Mouse (Mus musculus): ENCODE measurements around the gene Hepacam2. TPM values are rescaled to one million over a fixed set of nuclear protein-coding genes. Genes with fewer than 3 reads are reported as not detected.

Gene Hepacam2
- polyA plus RNA-seq, 1 experiment from 2014 or later = 1.1 TPM

DNA sequence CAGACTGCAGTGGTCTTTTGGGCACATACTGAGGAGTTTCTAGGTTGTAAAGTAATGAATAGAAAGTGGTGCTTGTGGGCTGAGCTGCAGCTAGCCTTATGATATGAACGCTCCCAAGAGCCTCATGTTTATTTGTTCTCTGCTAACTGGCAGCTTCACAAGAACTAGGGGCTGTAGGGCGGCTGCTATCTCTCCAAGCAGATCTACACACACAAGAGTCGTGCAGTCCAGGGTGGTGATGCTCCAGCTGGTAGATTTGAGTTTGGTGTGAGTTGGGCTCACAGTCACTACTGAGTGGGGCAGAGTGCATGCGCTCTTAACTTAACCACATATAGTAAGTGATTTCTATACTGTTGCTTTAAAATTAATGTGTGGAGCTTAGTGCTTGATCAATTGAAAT, 9.0 kb upstream of the Hepacam2 start:
- Histone ChIP-seq H3K36me3 (ENCODE audit: poor library complexity, severe bottlenecking) (no peaks in the 10 kb centered on the region), H3K27me3 (no peaks in the 10 kb centered on the region), H3K4me1 (peaks cover 15% of the 10 kb centered on the region), H3K27ac (no peak overlapping the region), H3K9ac (no peak overlapping the region), H3K9me3 (replicated peaks) (no peaks in the 10 kb centered on the region), H3K4me2 (no peak overlapping the region), H3K4me3 (no peak overlapping the region)
- ATAC-seq = no peak
- WGBS = 86% methylated on average over 4 of the region's 4 CpGs

DNA sequence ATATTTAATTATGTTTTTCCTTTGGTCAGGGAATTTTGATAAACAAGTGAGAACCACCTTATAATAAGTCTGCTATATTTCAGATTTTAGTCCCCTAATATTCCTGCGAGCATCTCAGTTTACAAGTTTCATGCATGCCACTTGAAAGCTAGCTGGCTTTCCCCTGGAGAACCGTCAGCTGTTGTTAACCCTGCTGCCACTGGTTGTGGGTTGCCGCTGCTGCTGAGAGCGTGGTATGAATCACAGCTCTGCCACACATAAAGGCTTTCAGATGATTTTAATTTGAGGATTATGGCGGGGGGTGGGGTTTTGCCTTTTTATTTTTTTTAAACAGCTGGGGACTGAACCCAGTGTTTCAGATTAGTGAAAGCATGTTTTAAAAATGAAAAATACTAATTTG, 7.2 kb upstream of the Hepacam2 start:
- Histone ChIP-seq H3K27ac (no peak overlapping the region), H3K36me3 (ENCODE audit: poor library complexity, severe bottlenecking) (no peaks in the 10 kb centered on the region), H3K4me3 (no peak overlapping the region), H3K9ac (no peak overlapping the region), H3K4me2 (no peak overlapping the region), H3K4me1 (peaks cover 2% of the 10 kb centered on the region; the same call in 1 of the 2 replicates), H3K9me3 (replicated peaks) (no peaks in the 10 kb centered on the region), H3K27me3 (no peaks in the 10 kb centered on the region)
- ATAC-seq = no peak
- WGBS = 78% methylated on average over 5 of the region's 5 CpGs

DNA sequence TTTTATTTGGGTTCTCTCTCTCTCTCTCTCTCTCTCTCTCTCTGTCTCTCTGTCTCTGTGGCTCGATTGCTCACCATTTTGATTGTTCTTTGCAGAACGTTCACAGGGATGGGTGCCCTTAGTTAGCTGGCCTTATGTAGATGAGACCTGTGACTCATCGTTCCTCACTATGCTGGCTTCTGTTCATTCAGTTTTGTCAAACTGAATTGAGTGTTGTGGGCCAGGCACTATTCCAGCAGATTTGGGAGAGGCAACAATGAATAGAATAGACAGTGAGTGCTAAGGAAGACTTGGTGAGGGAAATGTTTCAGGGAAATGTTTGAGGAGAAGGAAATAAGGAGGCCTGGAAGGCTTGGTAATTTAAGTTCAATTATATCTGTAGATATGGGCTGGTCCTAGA, 2.2 kb upstream of the Hepacam2 start:
- no peak overlapping the region for H3K27ac ChIP-seq
- peaks cover 12% of the 10 kb centered on the region for H3K4me1 ChIP-seq
- no peak for ATAC-seq
- H3K4me3 ChIP-seq = no peak overlapping the region
- no peaks in the 10 kb centered on the region for H3K27me3 ChIP-seq
- H3K9ac ChIP-seq = no peak overlapping the region
- H3K9me3 ChIP-seq (replicated peaks) = no peaks in the 10 kb centered on the region
- no peak overlapping the region for H3K4me2 ChIP-seq
- no peaks in the 10 kb centered on the region for H3K36me3 ChIP-seq (ENCODE audit: poor library complexity, severe bottlenecking)
- WGBS = 90% methylated on average over 3 of the region's 3 CpGs

DNA sequence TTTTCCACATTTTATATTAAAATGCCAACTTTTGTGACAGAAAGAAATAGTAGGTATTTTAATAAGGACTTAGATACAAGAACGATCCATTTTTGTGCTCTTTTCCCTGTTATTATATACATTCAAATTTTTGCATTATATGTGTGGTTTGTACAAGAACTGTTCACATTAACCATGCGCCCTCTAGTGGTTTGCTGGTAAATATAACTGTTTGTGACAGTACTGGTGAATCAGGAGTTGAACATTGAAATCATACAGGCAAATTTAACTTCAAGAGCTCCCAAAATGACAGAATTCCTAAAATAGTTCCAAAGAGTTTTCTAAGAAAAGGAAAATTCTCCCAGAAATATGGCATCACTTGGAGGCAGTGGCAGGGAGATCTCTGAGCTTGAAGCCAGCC, 1.9 kb downstream of the Hepacam2 start:
- Histone ChIP-seq H3K4me3 (no peak overlapping the region), H3K4me2 (no peak overlapping the region), H3K36me3 (ENCODE audit: poor library complexity, severe bottlenecking) (no peaks in the 10 kb centered on the region), H3K9ac (no peak overlapping the region), H3K4me1 (peaks cover 12% of the 10 kb centered on the region), H3K9me3 (replicated peaks) (no peaks in the 10 kb centered on the region), H3K27me3 (no peaks in the 10 kb centered on the region), H3K27ac (no peak overlapping the region)
- 1% methylated on average over 2 of the region's 2 CpGs for WGBS
- no peak for ATAC-seq

DNA sequence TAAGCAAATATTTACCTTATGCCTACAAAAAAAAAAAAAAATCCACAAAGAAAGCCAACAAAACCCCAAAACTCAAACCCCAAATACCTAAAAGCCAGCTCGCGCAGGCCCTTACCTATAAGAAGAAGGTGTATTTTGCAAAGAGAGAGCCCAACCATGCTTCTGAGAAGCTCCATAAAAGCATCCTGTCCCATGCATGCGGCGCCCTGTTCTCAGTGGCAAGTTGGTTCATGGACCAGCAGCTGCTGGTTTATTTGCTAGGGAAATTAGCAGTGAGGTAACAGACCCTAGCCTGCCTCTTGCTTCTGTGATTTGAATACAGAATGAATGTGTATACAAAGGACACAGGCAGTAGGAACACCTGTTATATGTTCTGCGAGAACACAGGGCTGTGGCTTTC, 3.8 kb downstream of the Hepacam2 start:
- H3K27ac ChIP-seq = no peak overlapping the region
- no peak for ATAC-seq
- 80% methylated on average over 5 of the region's 5 CpGs for WGBS
- peaks cover 7% of the 10 kb centered on the region for H3K4me1 ChIP-seq
- H3K9me3 ChIP-seq (replicated peaks) = no peaks in the 10 kb centered on the region
- H3K36me3 ChIP-seq (ENCODE audit: poor library complexity, severe bottlenecking) = no peaks in the 10 kb centered on the region
- H3K4me2 ChIP-seq = no peak overlapping the region
- H3K4me3 ChIP-seq = no peak overlapping the region
- H3K27me3 ChIP-seq = no peaks in the 10 kb centered on the region
- no peak overlapping the region for H3K9ac ChIP-seq

DNA sequence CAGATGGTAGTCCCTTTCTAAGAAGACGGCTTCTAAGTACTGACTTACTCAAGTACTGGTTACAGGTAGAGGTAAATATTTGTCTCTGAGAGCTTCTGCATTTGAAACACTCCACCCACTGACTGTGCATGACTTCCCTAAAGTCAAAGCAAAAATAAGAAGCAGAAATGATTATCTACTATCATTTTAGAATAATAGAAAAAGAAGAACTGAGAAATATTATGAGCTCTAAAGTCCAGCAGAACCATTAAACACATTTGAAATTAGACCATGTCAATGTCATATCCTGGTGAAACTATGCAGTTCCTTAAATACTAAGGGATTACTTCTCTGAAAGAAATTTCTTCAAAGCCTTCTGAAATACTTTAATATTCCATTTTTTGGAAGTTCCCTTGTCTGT, 10.7 kb downstream of the Hepacam2 start:
- Histone ChIP-seq H3K27me3 (no peaks in the 10 kb centered on the region), H3K4me1 (no peaks in the 10 kb centered on the region), H3K27ac (no peak overlapping the region), H3K9me3 (replicated peaks) (no peaks in the 10 kb centered on the region), H3K4me3 (no peak overlapping the region), H3K9ac (no peak overlapping the region), H3K36me3 (ENCODE audit: poor library complexity, severe bottlenecking) (no peaks in the 10 kb centered on the region), H3K4me2 (no peak overlapping the region)
- WGBS = 87% methylated on average over 1 of the region's 1 CpGs
- no peak for ATAC-seq

DNA sequence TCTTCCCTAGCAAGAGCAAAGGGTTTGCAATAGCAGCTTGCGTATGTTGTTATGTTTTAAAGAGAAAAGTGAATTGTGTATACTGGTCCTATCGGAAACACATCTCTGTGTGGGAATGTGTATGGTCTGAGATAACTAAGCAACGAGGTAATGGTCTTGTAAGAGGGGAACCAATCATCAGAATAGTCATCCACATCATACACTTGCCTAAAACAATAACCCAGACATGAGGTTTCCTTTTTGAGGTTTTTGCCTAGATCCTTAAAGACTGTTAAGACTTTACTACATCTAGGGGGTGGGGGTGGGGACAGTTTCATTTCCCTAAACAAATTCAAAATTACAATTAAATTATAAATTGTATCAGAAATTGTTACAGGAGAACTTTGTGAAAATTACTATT, 13.0 kb downstream of the Hepacam2 start:
- no peaks in the 10 kb centered on the region for H3K27me3 ChIP-seq
- H3K36me3 ChIP-seq (ENCODE audit: poor library complexity, severe bottlenecking) = no peaks in the 10 kb centered on the region
- 84% methylated on average over 3 of the region's 3 CpGs for WGBS
- H3K4me3 ChIP-seq = no peak overlapping the region
- no peak overlapping the region for H3K4me2 ChIP-seq
- ATAC-seq = no peak
- no peak overlapping the region for H3K27ac ChIP-seq
- no peaks in the 10 kb centered on the region for H3K4me1 ChIP-seq
- H3K9ac ChIP-seq = no peak overlapping the region
- H3K9me3 ChIP-seq (replicated peaks) = no peaks in the 10 kb centered on the region

DNA sequence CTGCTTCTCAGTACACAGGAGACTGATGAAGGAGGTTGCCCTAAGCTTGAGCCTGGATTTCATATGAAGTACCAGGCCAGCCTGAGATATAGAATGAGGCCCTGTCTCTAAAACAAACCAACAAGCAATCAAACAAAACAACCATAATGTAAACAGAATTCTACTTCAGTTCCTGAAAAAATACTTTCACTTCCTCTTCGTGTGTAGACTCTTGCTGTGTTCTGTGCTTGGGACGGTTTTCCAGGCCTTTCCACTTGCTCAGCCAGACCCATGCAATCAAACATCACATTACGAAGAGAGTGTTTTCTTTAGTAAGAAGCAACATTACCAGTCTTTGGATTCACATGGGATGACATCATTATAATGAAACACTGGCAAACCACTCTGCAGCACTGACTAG, 16.4 kb downstream of the Hepacam2 start:
- H3K4me3 ChIP-seq = no peak overlapping the region

DNA sequence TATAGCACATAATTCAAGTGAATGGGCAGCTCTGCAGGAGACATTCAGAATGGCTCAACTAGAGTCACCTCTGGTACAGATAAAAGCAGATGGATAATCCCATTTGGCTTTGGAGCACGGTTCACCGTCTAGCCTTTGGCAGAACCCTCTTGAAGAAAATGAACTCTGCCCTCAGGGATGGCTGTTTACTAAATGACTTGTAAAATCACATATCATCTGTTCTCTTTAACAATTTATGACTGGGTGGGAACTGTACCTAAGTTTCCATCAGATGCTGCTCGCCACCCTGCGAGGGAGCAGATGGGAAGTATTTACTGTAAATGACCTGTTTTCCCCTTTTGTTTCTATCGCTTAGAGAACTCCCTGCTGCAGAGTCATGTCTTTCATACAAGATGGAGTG, 18.2 kb downstream of the Hepacam2 start:
- ATAC-seq = no peak
- Histone ChIP-seq H3K27ac (no peak overlapping the region), H3K4me2 (no peak overlapping the region), H3K9me3 (replicated peaks) (no peaks in the 10 kb centered on the region), H3K4me3 (no peak overlapping the region), H3K9ac (no peak overlapping the region), H3K36me3 (ENCODE audit: poor library complexity, severe bottlenecking) (no peaks in the 10 kb centered on the region), H3K27me3 (no peaks in the 10 kb centered on the region), H3K4me1 (no peaks in the 10 kb centered on the region)
- WGBS = 60% methylated on average over 5 of the region's 5 CpGs

More for the DNA sequence above, 16.4 kb downstream of the Hepacam2 start:
- Histone ChIP-seq H3K9ac (no peak overlapping the region), H3K4me1 (no peaks in the 10 kb centered on the region), H3K27me3 (no peaks in the 10 kb centered on the region), H3K27ac (no peak overlapping the region), H3K9me3 (replicated peaks) (no peaks in the 10 kb centered on the region), H3K4me2 (no peak overlapping the region), H3K36me3 (ENCODE audit: poor library complexity, severe bottlenecking) (no peaks in the 10 kb centered on the region)
- ATAC-seq = no peak
- 86% methylated on average over 3 of the region's 3 CpGs for WGBS

DNA sequence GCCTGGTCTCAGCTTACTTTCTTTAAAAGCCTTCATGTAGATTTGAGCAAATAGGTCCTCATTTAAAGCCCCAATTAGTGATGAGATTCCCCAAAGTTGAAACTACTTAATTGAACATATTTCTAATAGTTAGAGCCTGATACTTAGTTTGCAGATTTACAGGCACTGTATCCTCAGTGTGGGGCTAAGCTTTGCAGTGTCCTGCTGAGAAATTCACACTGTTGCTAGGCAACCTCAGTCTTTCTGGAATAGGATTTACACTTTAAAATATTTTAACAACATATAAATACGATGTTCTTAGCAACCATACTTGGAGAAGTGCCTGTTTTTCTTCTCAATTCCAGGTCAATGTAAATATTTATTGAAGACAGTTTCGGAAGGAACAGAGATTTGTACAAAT, 21.8 kb downstream of the Hepacam2 start:
- Histone ChIP-seq H3K4me1 (no peaks in the 10 kb centered on the region), H3K4me2 (no peak overlapping the region), H3K9ac (no peak overlapping the region), H3K9me3 (replicated peaks) (no peaks in the 10 kb centered on the region), H3K4me3 (no peak overlapping the region), H3K27me3 (no peaks in the 10 kb centered on the region), H3K36me3 (ENCODE audit: poor library complexity, severe bottlenecking) (no peaks in the 10 kb centered on the region), H3K27ac (no peak overlapping the region)
- ATAC-seq = no peak
- WGBS = 48% methylated on average over 2 of the region's 2 CpGs

DNA sequence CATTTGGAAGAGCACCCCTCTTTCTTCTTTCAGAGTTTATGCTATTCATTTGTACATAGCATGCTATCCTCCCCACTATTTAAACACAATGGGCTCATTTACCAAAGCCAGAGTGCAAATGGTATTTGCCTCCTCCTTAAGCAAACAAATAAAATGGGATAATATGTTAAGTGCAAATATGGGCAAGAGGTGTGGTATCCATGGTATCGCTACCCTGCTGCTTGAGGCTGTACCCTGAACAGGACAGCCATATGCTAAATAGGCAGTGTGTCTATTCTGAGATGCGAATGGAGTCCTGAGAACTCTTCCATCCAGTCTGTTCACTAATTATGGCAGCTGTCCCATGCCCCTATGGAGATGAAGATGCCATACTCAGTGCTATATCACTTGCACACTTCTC, 27.4 kb downstream of the Hepacam2 start:
- no peak for ATAC-seq
- 79% methylated on average over 2 of the region's 2 CpGs for WGBS

DNA sequence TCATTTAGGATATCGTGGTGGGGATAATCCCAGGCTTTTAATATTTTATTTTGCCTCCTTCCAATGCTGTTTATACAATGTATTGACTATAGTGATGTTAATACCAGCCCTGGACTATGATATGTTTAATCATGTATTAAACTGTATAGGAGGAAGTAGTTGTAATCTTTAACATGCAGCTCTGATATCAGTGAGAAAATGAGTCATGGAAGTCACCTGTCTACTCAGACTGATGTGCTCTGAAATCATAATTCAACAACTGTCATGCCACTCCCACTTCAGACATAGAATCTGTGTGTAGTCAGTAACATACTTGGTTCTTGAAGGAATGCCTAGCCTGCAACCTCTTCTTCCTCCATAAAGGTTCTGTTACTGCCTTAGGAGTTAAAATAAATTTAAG, 29.5 kb downstream of the Hepacam2 start:
- no peak overlapping the region for H3K9ac ChIP-seq
- no peak overlapping the region for H3K27ac ChIP-seq
- H3K4me1 ChIP-seq = no peaks in the 10 kb centered on the region
- no peaks in the 10 kb centered on the region for H3K9me3 ChIP-seq (replicated peaks)
- ATAC-seq = no peak
- no peak overlapping the region for H3K4me3 ChIP-seq
- no peaks in the 10 kb centered on the region for H3K27me3 ChIP-seq
- H3K36me3 ChIP-seq (ENCODE audit: poor library complexity, severe bottlenecking) = no peaks in the 10 kb centered on the region
- WGBS = 64% methylated on average over 1 of the region's 1 CpGs
- no peak overlapping the region for H3K4me2 ChIP-seq

More for the DNA sequence above, 27.4 kb downstream of the Hepacam2 start:
- Histone ChIP-seq H3K4me1 (no peaks in the 10 kb centered on the region), H3K36me3 (ENCODE audit: poor library complexity, severe bottlenecking) (no peaks in the 10 kb centered on the region), H3K9ac (no peak overlapping the region), H3K27me3 (no peaks in the 10 kb centered on the region), H3K27ac (no peak overlapping the region), H3K4me3 (no peak overlapping the region), H3K9me3 (replicated peaks) (no peaks in the 10 kb centered on the region), H3K4me2 (no peak overlapping the region)

DNA sequence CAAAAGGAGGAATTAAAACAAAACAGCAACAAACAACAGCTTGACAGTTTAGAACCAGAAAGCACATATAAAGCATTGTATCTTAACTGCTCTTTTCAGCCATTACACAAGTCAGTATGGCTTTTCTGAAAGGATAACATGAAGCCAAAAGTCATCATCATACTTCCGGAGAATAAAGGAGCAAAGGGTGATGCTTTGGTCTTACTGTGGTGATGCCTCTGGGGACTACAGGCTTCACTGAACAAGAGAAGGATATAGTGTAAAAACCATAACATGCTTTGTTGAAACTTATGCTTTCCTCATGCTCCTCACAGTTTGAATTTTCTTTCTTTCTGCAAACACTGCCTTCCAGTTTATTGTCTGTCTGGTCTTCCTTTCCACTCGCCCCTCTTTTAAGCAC, 34.5 kb downstream of the Hepacam2 start:
- Histone ChIP-seq H3K27ac (no peak overlapping the region), H3K9me3 (replicated peaks) (no peaks in the 10 kb centered on the region), H3K4me3 (no peak overlapping the region), H3K36me3 (ENCODE audit: poor library complexity, severe bottlenecking) (no peaks in the 10 kb centered on the region), H3K4me1 (no peaks in the 10 kb centered on the region), H3K4me2 (no peak overlapping the region), H3K9ac (no peak overlapping the region), H3K27me3 (no peaks in the 10 kb centered on the region)
- 89% methylated on average over 2 of the region's 2 CpGs for WGBS
- no peak for ATAC-seq

Measured in forebrain, embryonic 13.5 days (tissue).